Mouse (Mus musculus): ENCODE data around the gene Mapk6.

Mapk6 gene

GRCm38 (mm10) chr9:75424358-75425150, 14.7 kb upstream of the Mapk6 start:
- no peak for DNase-seq (ENCODE audit: low spot score)

DNA sequence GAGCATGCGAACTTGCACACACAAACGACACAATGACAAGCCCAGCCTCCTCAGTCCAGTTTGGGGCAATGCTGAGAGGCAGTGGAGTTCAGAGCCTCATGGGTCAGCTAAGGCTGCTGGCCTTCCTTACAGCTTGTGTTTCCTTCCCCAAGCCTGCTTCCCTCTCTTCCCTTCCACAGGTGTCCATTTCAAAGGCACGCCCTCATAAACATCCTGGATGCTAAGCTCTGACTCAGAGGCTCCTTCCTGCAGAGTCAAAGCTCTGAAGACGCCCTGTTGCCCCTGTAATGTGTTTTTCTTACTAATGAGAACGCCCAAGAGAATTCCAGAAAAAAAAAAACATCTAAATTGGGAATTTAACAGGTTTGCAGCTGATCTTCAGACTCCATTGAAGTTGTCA, 13.9 kb upstream of the Mapk6 start:
- DNase-seq (ENCODE audit: low spot score) = no peak

- no peak for DNase-seq (ENCODE audit: low spot score)
These were observed 12.5 kb upstream of the Mapk6 start for GRCm38 (mm10) chr9:75422251-75422691.

DNA sequence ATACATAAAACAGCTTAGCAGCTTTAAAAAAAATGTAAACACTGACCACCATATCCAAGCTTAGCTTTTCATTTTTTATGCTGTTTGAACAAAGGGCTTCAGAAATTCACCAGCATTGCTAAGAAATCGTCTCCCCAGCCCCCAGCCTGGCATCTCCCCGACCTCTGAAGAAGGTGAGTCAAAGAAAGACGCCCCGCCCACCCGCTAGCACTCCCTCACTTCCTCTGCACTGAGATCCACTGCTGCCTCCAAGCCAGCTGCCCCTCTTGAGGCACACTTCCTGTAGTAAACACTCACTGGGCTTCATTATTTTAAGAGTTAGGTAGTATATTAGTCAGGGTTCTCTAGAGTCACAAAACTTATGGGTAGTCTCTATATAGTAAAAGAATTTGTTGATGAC, 4.4 kb upstream of the Mapk6 start:
- no peak for DNase-seq (ENCODE audit: low spot score)

DNA sequence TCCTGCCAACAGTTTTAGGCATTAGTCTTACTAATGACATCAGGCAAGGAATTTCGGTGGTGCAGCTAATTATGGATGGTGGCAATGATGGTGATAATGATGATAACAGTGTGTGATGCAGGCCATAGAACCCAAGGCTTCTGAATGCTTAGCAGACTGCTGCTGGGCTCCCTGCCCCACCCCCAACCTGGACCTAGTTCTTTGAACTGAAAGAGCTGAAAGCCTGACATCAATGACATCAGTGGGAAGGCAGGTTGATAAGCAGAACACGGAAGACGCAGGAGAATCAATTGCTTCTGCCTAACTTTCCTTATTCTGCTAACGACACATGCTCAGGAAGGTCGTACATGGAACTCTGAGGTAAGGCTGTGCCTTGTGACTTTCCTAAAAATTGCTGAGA, 3.4 kb upstream of the Mapk6 start:
- DNase-seq (ENCODE audit: low spot score) = no peak

- no peak for DNase-seq (ENCODE audit: low spot score)
These were observed 1.8 kb upstream of the Mapk6 start for GRCm38 (mm10) chr9:75411584-75411983.

- DNase-seq (ENCODE audit: low spot score) = no peak
These were observed 1.2 kb upstream of the Mapk6 start for GRCm38 (mm10) chr9:75410868-75411487.

DNA sequence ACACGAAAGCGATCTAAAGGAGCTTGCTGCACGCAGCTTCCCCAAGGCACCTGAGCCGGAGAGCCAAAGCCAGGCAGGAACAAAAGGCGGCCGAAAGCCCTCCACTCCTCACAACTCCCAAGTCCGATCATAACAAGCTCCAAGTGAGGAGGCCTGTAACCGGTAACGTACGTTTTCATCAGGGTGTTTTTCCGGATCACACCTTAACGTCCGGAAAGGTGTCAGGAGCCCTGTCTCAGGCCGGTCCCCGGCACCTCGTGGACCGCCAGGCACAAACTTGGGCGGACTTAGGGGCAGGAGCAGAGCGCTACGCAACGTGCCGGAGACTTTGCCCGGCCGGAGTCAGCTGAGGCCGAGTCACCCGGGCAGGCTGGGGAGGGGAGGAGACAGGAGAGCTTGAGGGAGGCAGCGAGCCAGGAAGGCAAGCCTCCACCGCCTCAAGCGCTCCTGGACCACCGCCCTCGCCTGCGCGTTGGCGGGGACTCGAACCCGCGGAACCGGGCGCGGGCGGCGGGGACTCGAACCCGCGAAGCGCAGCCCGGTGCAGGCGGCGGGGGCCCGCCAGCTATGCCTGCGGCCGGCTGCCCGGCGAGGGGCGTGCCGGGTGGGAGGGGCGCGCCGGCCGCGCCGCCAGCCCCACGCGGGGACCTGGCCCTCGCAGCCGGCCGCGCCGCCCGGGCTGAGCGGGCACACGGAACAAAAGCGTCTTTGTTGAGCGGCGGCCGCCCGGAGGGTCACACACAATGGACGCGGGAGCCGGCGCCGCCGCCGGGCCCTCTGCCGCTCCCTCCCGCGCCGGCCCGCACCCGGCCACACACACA, 564 bp downstream of the Mapk6 start:
- DNase-seq (ENCODE audit: low spot score) = peak; percentile 58

DNA sequence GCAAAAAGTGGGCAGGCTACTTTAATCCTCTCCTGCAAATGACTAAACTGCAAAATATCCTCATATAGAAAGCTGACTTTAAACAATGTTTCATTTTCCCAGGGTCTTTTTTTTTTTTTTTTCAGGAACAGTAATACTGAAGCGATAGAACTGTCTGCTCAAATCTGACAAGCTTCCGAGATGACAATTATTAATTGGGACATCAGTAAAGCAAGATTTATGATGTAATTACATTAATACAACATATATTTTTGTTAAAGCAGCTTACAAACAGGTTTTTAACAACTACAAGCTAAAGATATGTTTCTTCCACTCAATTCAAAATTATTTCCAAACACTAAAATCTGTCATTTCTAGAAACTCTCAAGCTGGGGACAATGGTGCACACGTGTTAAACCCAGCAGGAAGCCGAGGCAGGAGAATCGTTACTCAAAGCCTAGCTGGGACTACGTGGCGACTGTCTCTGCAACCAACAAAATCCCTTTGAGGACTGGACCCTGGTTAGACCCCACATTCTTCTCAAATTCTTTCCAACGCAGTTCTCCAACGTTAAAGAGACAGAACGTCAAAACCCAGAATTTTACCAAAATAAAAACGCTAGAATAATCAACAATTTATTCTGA, 1.5 kb downstream of the Mapk6 start:
- DNase-seq (ENCODE audit: low spot score) = peak; percentile 51

GRCm38 (mm10) chr9:75407803-75408202, 2.0 kb downstream of the Mapk6 start:
- peak; percentile 42 for DNase-seq (ENCODE audit: low spot score)

- no peak for DNase-seq (ENCODE audit: low spot score)
These were observed 3.7 kb downstream of the Mapk6 start for GRCm38 (mm10) chr9:75406121-75406520.

DNA sequence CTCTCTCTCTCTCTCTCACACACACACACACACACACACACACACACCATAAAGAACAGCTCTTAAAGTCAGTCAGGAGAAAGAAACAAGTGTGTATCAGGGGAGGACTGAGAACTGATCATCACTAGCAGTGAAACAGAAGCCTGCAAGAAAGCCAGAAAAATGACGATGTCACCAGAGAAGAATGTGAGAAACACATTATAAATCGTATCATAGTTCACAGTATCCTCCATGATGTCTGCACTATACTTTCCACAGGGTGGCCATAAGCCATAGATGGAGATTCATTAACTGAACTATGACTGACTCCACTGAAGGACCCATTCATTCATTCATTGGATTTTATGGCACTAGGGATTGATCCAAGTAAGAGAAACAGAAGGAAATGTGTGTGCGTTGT, 6.3 kb downstream of the Mapk6 start:
- DNase-seq (ENCODE audit: low spot score) = no peak

- DNase-seq (ENCODE audit: low spot score) = no peak
These were observed 8.0 kb downstream of the Mapk6 start for GRCm38 (mm10) chr9:75401593-75402504.

- no peak for DNase-seq (ENCODE audit: low spot score)
These were observed 9.2 kb downstream of the Mapk6 start for GRCm38 (mm10) chr9:75400639-75401038.

DNA sequence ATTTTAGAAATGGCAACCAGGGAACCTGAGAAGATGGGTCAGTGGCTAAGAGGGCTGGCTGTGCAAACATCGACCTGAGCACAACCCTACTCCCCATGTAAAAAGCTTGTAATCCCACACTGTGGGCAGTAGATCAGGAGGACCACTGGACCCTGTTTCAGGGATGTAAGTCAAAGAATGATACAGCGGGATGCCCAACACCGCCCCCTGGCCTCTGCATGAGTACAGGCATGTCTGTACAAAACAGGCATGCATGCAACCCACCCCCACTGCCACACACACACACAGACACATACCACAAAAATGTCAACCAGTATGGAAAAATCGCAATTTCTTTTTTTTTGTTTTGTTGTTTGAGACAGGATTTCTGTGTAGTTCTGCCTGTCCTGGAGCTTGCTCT, 10.7 kb downstream of the Mapk6 start:
- DNase-seq (ENCODE audit: low spot score) = no peak

GRCm38 (mm10) chr9:75395971-75396370, 13.8 kb downstream of the Mapk6 start:
- DNase-seq (ENCODE audit: low spot score) = no peak

- DNase-seq (ENCODE audit: low spot score) = no peak
These were observed 16.6 kb downstream of the Mapk6 start for GRCm38 (mm10) chr9:75393251-75393650.

DNA sequence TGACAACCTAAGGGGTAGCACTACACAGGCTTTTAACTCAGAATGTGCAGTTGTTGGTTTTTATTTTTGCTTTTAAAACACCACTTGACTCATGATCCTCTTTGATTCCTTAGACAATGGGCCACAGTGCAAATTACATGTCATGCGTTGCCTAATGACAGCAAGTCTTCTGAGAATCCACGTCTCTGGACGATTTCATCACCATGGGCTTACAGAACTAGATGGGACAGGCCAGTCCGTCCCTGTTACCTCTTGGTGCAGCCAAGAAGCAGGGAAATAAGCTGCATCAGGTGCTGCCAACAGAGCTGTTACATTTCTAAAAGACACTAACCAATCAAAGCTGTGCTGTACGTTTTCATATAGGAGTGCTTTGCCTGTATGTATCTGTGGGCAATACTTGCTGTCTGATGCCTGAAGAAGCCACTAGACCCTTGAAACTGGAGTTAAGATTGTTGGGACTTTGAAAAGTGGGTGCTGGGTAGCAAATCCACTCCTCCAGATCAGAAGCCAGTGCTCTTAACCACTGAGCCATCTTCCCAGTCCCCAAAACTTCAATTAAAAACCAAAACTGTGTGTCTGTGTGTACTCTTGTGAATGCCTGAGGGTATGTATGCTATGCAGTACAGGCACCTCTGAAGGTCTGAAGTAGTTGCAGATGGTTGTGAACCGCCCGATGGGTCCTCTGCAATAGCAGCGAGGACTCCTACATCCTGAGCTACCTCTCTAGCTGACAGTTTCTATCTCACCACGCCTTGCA, 24.4 kb downstream of the Mapk6 start:
- no peak for DNase-seq (ENCODE audit: low spot score)

DNA sequence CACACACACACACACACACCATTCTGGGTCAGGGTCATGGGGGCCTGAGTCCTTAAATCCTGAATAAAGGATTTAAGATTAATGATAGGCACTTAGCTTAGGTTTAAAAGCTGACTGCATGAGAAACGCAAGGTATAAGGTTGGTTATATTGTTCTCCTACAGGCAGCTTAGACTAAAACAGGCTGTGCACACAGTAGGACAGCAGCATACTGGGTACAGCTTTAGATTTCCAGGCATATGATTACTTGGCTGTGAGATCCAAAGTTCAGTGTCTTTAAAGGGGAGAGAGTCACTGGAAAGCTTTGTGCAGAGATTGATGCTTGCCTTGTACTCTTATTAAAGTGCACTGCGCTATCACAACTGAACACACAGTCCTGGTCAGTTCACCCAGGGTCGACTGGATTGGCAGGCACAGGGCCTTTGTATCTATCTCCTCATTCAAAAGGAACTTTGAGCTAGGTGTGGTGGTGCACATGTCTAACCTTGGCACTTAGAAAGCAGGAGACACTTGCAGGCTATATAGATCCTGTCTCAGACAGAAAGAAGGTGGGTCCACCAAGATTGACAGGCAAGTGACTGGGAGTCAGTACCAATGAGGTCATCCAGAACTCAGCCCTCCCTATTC, 25.4 kb downstream of the Mapk6 start:
- DNase-seq (ENCODE audit: low spot score) = no peak

- no peak for DNase-seq (ENCODE audit: low spot score)
These were observed 26.0 kb downstream of the Mapk6 start for GRCm38 (mm10) chr9:75383785-75384184.

All from retina, embryonic 14.5 days (tissue).